Mouse (Mus musculus) brain, embryonic 18.5 days (tissue): ENCODE data around the gene Mlycd.

Experiments
- DNase-seq: peaks from one replicate; pipeline ENCODE4 v3.0.0-alpha.2; 2012; ENCODE audit warnings: low read depth, low spot score

Mlycd gene

GRCm38 (mm10) chr8:119403912-119404311, 9.2 kb downstream of the Mlycd start:
- no peak for DNase-seq

- no peak for DNase-seq
Observed at GRCm38 (mm10) chr8:119404648-119405047, 10.0 kb downstream of the Mlycd start.

- DNase-seq = no peak
Observed at GRCm38 (mm10) chr8:119408311-119408710, 13.6 kb downstream of the Mlycd start.

GRCm38 (mm10) chr8:119412037-119412734, 17.5 kb downstream of the Mlycd start:
- no peak for DNase-seq

GRCm38 (mm10) chr8:119412735-119413498, 18.2 kb downstream of the Mlycd start:
- no peak for DNase-seq

GRCm38 (mm10) chr8:119413605-119414004, 18.9 kb downstream of the Mlycd start:
- no peak for DNase-seq

- DNase-seq = no peak
Observed at GRCm38 (mm10) chr8:119420318-119420717, 25.6 kb downstream of the Mlycd start.

GRCm38 (mm10) chr8:119421603-119422122, 27.0 kb downstream of the Mlycd start:
- DNase-seq = no peak

GRCm38 (mm10) chr8:119422123-119422711, 27.5 kb downstream of the Mlycd start:
- no peak for DNase-seq

- no peak for DNase-seq
Observed at GRCm38 (mm10) chr8:119423631-119424141, 29.0 kb downstream of the Mlycd start.

- DNase-seq = no peak
Observed at GRCm38 (mm10) chr8:119424199-119424733, 29.6 kb downstream of the Mlycd start.

GRCm38 (mm10) chr8:119424740-119425139, 30.1 kb downstream of the Mlycd start:
- no peak for DNase-seq

- DNase-seq = no peak
Observed at GRCm38 (mm10) chr8:119425533-119425932, 30.9 kb downstream of the Mlycd start.

GRCm38 (mm10) chr8:119426069-119426735, 31.5 kb downstream of the Mlycd start:
- DNase-seq = no peak

GRCm38 (mm10) chr8:119427634-119428349, 33.1 kb downstream of the Mlycd start:
- DNase-seq = no peak

- no peak for DNase-seq
Observed at GRCm38 (mm10) chr8:119428350-119428740, 33.7 kb downstream of the Mlycd start.

GRCm38 (mm10) chr8:119428766-119429327, 34.2 kb downstream of the Mlycd start:
- no peak for DNase-seq

- DNase-seq = no peak
Observed at GRCm38 (mm10) chr8:119429552-119429951, 34.9 kb downstream of the Mlycd start.

GRCm38 (mm10) chr8:119430250-119430649, 35.6 kb downstream of the Mlycd start:
- no peak for DNase-seq

- no peak for DNase-seq
Observed at GRCm38 (mm10) chr8:119430690-119431089, 36.0 kb downstream of the Mlycd start.
